Mouse (Mus musculus) CH12.LX (cell line): Measurements from ENCODE around the gene Utp20.
"Not testable (repeated sequence)": the region's sequence is repeated elsewhere in the genome, so short reads cannot be mapped to it uniquely, and the experiment has no call there.

Experiments used
- CHD2 ChIP-seq: IDR thresholded peaks from 2 replicates; pipeline ENCODE4 v1.6.1; 2011; ENCODE audit warnings: low read length, improper control_type of control experiment
- CTCF ChIP-seq, 2 experiments: IDR thresholded peaks in 1 of 2; conservative IDR thresholded peaks in 1 of 2; 2 replicates each; pipeline ENCODE4 v1.5.1; 2011 to 2012; ENCODE audit warnings: low read depth in 2 of 2, low read length in 2 of 2, improper control_type of control experiment in 1 of 2, inconsistent platforms in 1 of 2, mild to moderate bottlenecking in 1 of 2, moderate library complexity in 1 of 2
- EP300 ChIP-seq: IDR thresholded peaks from 2 replicates; pipeline ENCODE4 v1.6.1; 2011; ENCODE audit warnings: low read length, improper control_type of control experiment
- HCFC1 ChIP-seq: IDR thresholded peaks from 2 replicates; pipeline ENCODE4 v1.6.1; 2012; ENCODE audit warnings: low read depth, mild to moderate bottlenecking, inconsistent platforms, low read length, improper control_type of control experiment
- MAFK ChIP-seq: IDR thresholded peaks from 2 replicates; pipeline ENCODE4 v1.6.1; 2011; ENCODE audit warnings: low read length, improper control_type of control experiment; ENCODE audit not compliant: insufficient replicate concordance
- MAX ChIP-seq: IDR thresholded peaks from 2 replicates; pipeline ENCODE4 v1.6.1; 2011; ENCODE audit warnings: low read length, improper control_type of control experiment
- MAZ ChIP-seq: IDR thresholded peaks from 2 replicates; pipeline ENCODE4 v1.6.1; 2012; ENCODE audit warnings: low read depth, mild to moderate bottlenecking, inconsistent platforms, low read length, improper control_type of control experiment, moderate library complexity
- NRF1 ChIP-seq: IDR thresholded peaks from 2 replicates; pipeline ENCODE4 v1.6.1; 2014; ENCODE audit warnings: low read depth, mild to moderate bottlenecking, inconsistent platforms, low read length, improper control_type of control experiment, moderate library complexity
- POLR2A ChIP-seq: IDR thresholded peaks from 2 replicates; pipeline ENCODE4 v1.6.1; 2011; ENCODE audit warnings: low read depth, mild to moderate bottlenecking, improper control_type of control experiment, low read length
- POLR2AphosphoS2 ChIP-seq: IDR thresholded peaks from 2 replicates; pipeline ENCODE4 v1.6.1; 2011; ENCODE audit warnings: low read depth, low read length, improper control_type of control experiment
- SMC3 ChIP-seq: IDR thresholded peaks from 2 replicates; pipeline ENCODE4 v1.6.1; 2011; ENCODE audit warnings: low read depth, low read length, improper control_type of control experiment
- TCF12 ChIP-seq: IDR thresholded peaks from 2 replicates; pipeline ENCODE4 v1.6.1; 2014; ENCODE audit warnings: low read depth, mild to moderate bottlenecking, inconsistent platforms, low read length, improper control_type of control experiment
- USF1 ChIP-seq: IDR thresholded peaks from 2 replicates; pipeline ENCODE4 v1.6.1; 2014; ENCODE audit warnings: low read depth, mild to moderate bottlenecking, inconsistent platforms, low read length, improper control_type of control experiment
- ZC3H11A ChIP-seq: IDR thresholded peaks from 2 replicates; pipeline ENCODE4 v1.6.1; 2012; ENCODE audit warnings: low read depth, mild to moderate bottlenecking, inconsistent platforms, low read length, improper control_type of control experiment

DNA sequence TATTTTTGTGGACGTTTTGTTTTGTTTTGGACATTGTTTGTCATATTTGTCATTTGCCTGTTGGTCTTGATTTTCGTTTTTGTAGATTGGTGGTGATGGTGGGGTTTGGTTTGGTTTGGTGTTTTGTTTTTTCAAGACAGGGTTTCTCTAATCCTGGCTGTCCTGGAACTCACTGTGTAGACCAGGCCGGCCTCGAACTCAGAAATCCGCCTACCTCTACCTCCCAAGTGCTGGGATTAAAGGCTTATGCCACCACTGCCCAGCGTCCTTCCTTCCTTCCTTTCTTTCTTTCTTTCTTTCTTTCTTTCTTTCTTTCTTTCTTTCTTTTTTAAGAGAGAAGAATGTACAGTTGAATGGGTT is 323 bp upstream of the Utp20 start:
- not testable (repeated sequence) for TF ChIP-seq CTCF (conservative IDR thresholded peaks at IDR 0.05 in 1 of 2, IDR thresholded peaks at IDR 0.05 in 1 of 2; ENCODE audit: low read depth in 2 of 2, low read length in 2 of 2); USF1; POLR2A; MAX; EP300; NRF1; HCFC1; CHD2; ZC3H11A; TCF12; MAZ; MAFK; POLR2AphosphoS2; SMC3
